Mouse (Mus musculus): ENCODE data around the gene Sspn. TPM values are rescaled to one million over a fixed set of nuclear protein-coding genes. Genes with fewer than 3 reads are reported as not detected.

Sspn gene
- polyA plus RNA-seq, 1 experiment = 0.34 TPM

- Histone ChIP-seq H3K27me3 (ENCODE audit: control insufficient read depth, insufficient read depth, low read length, poor library complexity, severe bottlenecking) (no peaks in the 10 kb centered on the region), H3K4me1 (ENCODE audit: control insufficient read depth, insufficient read depth, low read length) (no peaks in the 10 kb centered on the region), H3K27ac (ENCODE audit: insufficient read depth, low read length) (no peak overlapping the region), H3K4me3 (ENCODE audit: low read depth, low read length) (no peak overlapping the region), H3K9me3 (replicated peaks; ENCODE audit: control insufficient read depth, insufficient read depth, low read length, poor library complexity, severe bottlenecking) (peaks cover 2% of the 10 kb centered on the region; the same call in 1 of the 2 replicates), H3K9ac (ENCODE audit: low read depth, poor library complexity, severe bottlenecking) (no peak overlapping the region), H3K36me3 (ENCODE audit: control insufficient read depth, insufficient read depth, low read length, poor library complexity, severe bottlenecking) (no peaks in the 10 kb centered on the region)
- TF ChIP-seq EP300 (IDR thresholded peaks at IDR 0.05; ENCODE audit: insufficient read depth, low read depth, low read length) = no peak
- no peak for TF ChIP-seq CTCF (IDR thresholded peaks at IDR 0.05; ENCODE audit: low read depth, low read length)
Measured at GRCm38 (mm10) chr6:145961047-145961446, 29.6 kb downstream of the Sspn start.

- no peak overlapping the region for H3K9ac ChIP-seq (ENCODE audit: low read depth, poor library complexity, severe bottlenecking)
- peaks cover 2% of the 10 kb centered on the region; the same call in 1 of the 2 replicates for H3K9me3 ChIP-seq (replicated peaks; ENCODE audit: control insufficient read depth, insufficient read depth, low read length, poor library complexity, severe bottlenecking)
- H3K4me1 ChIP-seq (ENCODE audit: control insufficient read depth, insufficient read depth, low read length) = no peaks in the 10 kb centered on the region
- TF ChIP-seq POLR2A (IDR thresholded peaks at IDR 0.05; ENCODE audit: insufficient read depth, low read length) = no peak
- no peak for TF ChIP-seq CTCF (IDR thresholded peaks at IDR 0.05; ENCODE audit: low read depth, low read length)
- no peak for TF ChIP-seq EP300 (IDR thresholded peaks at IDR 0.05; ENCODE audit: insufficient read depth, low read depth, low read length)
- no peak overlapping the region for H3K27ac ChIP-seq (ENCODE audit: insufficient read depth, low read length)
- H3K36me3 ChIP-seq (ENCODE audit: control insufficient read depth, insufficient read depth, low read length, poor library complexity, severe bottlenecking) = no peaks in the 10 kb centered on the region
- no peak overlapping the region for H3K4me3 ChIP-seq (ENCODE audit: low read depth, low read length)
- no peaks in the 10 kb centered on the region for H3K27me3 ChIP-seq (ENCODE audit: control insufficient read depth, insufficient read depth, low read length, poor library complexity, severe bottlenecking)
Measured at GRCm38 (mm10) chr6:145963966-145964365, 32.5 kb downstream of the Sspn start.

DNA sequence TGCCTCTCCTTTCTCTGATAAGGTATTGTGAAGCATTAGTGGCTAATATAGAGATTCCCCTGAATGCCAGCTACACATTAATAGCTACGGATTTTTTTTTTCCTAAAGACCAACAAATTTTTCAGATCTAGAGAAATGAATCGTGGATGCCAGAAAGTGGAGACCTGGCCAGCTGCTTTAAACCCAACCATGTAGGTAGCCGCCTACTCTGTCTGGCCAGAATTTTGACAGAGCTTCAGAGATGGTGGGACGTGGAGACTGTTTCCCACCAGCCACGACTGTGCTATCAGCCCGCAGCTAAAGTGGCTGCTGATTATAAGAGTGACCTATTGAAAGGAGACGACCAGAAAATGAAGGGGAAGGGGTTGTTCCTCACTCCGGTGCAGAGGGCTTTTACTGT lies 36.3 kb downstream of the Sspn start:
- H3K27me3 ChIP-seq (ENCODE audit: control insufficient read depth, insufficient read depth, low read length, poor library complexity, severe bottlenecking) = no peaks in the 10 kb centered on the region

GRCm38 (mm10) chr6:145968301-145968818 lies 36.9 kb downstream of the Sspn start:
- no peak overlapping the region for H3K9ac ChIP-seq (ENCODE audit: low read depth, poor library complexity, severe bottlenecking)
- no peaks in the 10 kb centered on the region for H3K4me1 ChIP-seq (ENCODE audit: control insufficient read depth, insufficient read depth, low read length)
- no peak for TF ChIP-seq CTCF (IDR thresholded peaks at IDR 0.05; ENCODE audit: low read depth, low read length)
- TF ChIP-seq EP300 (IDR thresholded peaks at IDR 0.05; ENCODE audit: insufficient read depth, low read depth, low read length) = no peak
- TF ChIP-seq POLR2A (IDR thresholded peaks at IDR 0.05; ENCODE audit: insufficient read depth, low read length) = no peak
- no peaks in the 10 kb centered on the region for H3K36me3 ChIP-seq (ENCODE audit: control insufficient read depth, insufficient read depth, low read length, poor library complexity, severe bottlenecking)
- H3K9me3 ChIP-seq (replicated peaks; ENCODE audit: control insufficient read depth, insufficient read depth, low read length, poor library complexity, severe bottlenecking) = peaks cover 4% of the 10 kb centered on the region; the same call in 1 of the 2 replicates
- H3K27me3 ChIP-seq (ENCODE audit: control insufficient read depth, insufficient read depth, low read length, poor library complexity, severe bottlenecking) = no peaks in the 10 kb centered on the region
- no peak overlapping the region for H3K27ac ChIP-seq (ENCODE audit: insufficient read depth, low read length)
- H3K4me3 ChIP-seq (ENCODE audit: low read depth, low read length) = no peak overlapping the region

More for the DNA sequence above, 36.3 kb downstream of the Sspn start:
- Histone ChIP-seq H3K36me3 (ENCODE audit: control insufficient read depth, insufficient read depth, low read length, poor library complexity, severe bottlenecking) (no peaks in the 10 kb centered on the region), H3K4me3 (ENCODE audit: low read depth, low read length) (no peak overlapping the region), H3K9ac (ENCODE audit: low read depth, poor library complexity, severe bottlenecking) (no peak overlapping the region), H3K27ac (ENCODE audit: insufficient read depth, low read length) (no peak overlapping the region), H3K9me3 (replicated peaks; ENCODE audit: control insufficient read depth, insufficient read depth, low read length, poor library complexity, severe bottlenecking) (peaks cover 4% of the 10 kb centered on the region; the same call in 1 of the 2 replicates), H3K4me1 (ENCODE audit: control insufficient read depth, insufficient read depth, low read length) (no peaks in the 10 kb centered on the region)
- TF ChIP-seq EP300 (IDR thresholded peaks at IDR 0.05; ENCODE audit: insufficient read depth, low read depth, low read length) (no peak), POLR2A (IDR thresholded peaks at IDR 0.05; ENCODE audit: insufficient read depth, low read length) (no peak), CTCF (IDR thresholded peaks at IDR 0.05; ENCODE audit: low read depth, low read length) (no peak)

GRCm38 (mm10) chr6:145968821-145969220 lies 37.4 kb downstream of the Sspn start:
- Histone ChIP-seq H3K9me3 (replicated peaks; ENCODE audit: control insufficient read depth, insufficient read depth, low read length, poor library complexity, severe bottlenecking) (peaks cover 4% of the 10 kb centered on the region; the same call in 1 of the 2 replicates), H3K4me1 (ENCODE audit: control insufficient read depth, insufficient read depth, low read length) (no peaks in the 10 kb centered on the region), H3K27me3 (ENCODE audit: control insufficient read depth, insufficient read depth, low read length, poor library complexity, severe bottlenecking) (no peaks in the 10 kb centered on the region), H3K36me3 (ENCODE audit: control insufficient read depth, insufficient read depth, low read length, poor library complexity, severe bottlenecking) (no peaks in the 10 kb centered on the region), H3K9ac (ENCODE audit: low read depth, poor library complexity, severe bottlenecking) (no peak overlapping the region), H3K4me3 (ENCODE audit: low read depth, low read length) (no peak overlapping the region), H3K27ac (ENCODE audit: insufficient read depth, low read length) (no peak overlapping the region)
- TF ChIP-seq POLR2A (IDR thresholded peaks at IDR 0.05; ENCODE audit: insufficient read depth, low read length) (no peak), EP300 (IDR thresholded peaks at IDR 0.05; ENCODE audit: insufficient read depth, low read depth, low read length) (no peak), CTCF (IDR thresholded peaks at IDR 0.05; ENCODE audit: low read depth, low read length) (no peak)

DNA sequence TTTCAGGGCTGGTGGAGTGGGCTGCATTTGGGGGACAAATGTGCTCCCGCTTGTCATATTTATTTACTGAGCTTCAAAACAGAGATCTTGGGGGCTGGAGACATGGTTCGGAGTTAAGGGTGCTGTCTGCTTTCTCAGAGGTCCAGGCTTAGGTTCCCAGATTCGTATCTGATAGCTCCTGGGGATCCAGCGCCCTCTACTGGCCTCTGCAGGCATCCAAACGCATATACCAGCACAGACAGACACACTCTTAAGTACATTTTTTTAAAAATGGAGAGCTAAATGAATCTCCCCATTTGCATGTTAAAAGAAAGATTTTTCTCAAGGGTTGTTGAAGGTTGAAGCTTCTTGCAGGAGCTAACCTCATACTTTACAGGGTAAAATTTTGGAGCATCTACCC lies 38.1 kb downstream of the Sspn start:
- Histone ChIP-seq H3K27ac (ENCODE audit: insufficient read depth, low read length) (no peak overlapping the region), H3K9ac (ENCODE audit: low read depth, poor library complexity, severe bottlenecking) (no peak overlapping the region), H3K4me3 (ENCODE audit: low read depth, low read length) (no peak overlapping the region), H3K36me3 (ENCODE audit: control insufficient read depth, insufficient read depth, low read length, poor library complexity, severe bottlenecking) (no peaks in the 10 kb centered on the region), H3K27me3 (ENCODE audit: control insufficient read depth, insufficient read depth, low read length, poor library complexity, severe bottlenecking) (no peaks in the 10 kb centered on the region), H3K4me1 (ENCODE audit: control insufficient read depth, insufficient read depth, low read length) (no peaks in the 10 kb centered on the region), H3K9me3 (replicated peaks; ENCODE audit: control insufficient read depth, insufficient read depth, low read length, poor library complexity, severe bottlenecking) (0 out of 2 replicates have a peak, but pooled peaks cover 4% of the 10 kb centered on the region)
- TF ChIP-seq CTCF (IDR thresholded peaks at IDR 0.05; ENCODE audit: low read depth, low read length) (peak; percentile 47), POLR2A (IDR thresholded peaks at IDR 0.05; ENCODE audit: insufficient read depth, low read length) (no peak)

All from ES-Bruce4 (cell line).